Mouse (Mus musculus): Measurements from ENCODE around the gene Vmn1r211.
"Not testable (repeated sequence)": the region's sequence is repeated elsewhere in the genome, so short reads cannot be mapped to it uniquely, and the experiment has no call there.

DNA sequence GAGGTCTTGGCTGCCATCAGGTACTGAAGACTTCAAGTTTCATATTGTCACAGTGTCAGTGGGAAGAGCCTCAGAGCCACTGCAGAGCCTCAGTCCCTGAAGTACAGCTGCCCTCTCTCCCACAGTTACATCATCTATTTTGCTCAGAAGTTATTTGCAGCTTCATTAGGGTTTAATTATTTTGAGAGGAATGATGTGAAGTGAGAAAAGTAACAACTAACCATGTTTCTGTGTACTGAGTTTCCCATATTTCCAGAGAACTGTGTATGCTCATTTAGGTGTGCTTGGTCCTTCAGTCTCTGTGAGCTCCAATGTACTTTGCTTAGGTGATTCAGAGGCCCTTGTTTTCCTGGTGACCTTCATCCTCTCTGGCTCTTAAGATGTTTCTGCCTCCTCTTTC, 47.8 kb downstream of the Vmn1r211 start, which contains the start of gene Vmn1r209:
- TF ChIP-seq CTCF (IDR thresholded peaks at IDR 0.05; ENCODE audit: low read depth, low read length); POLR2A (IDR thresholded peaks at IDR 0.05; ENCODE audit: borderline replicate concordance, low read depth, low read length): not testable (repeated sequence)

Measured in bone marrow macrophage, adult 2 months (primary cell).